In genomic region chr2:178020773-178021172, GRCm38 (mm10) we compare ENCODE assay signal across 8 mouse cellular contexts. TPM values are rescaled to one million over a fixed set of nuclear protein-coding genes. Genes with fewer than 3 reads are reported as not detected.
A peak's percentile ranks its signal among the peaks of the same experiment; 100 is the strongest.
DNase-seq lines count a peak whose midpoint lies in the region; ATAC-seq and TF ChIP-seq lines count a peak whose summit lies in the region.
"Not testable (repeated sequence)": the region's sequence is repeated elsewhere in the genome, so short reads cannot be mapped to it uniquely, and the experiment has no call there.

No protein-coding gene starts in this region.

- not testable (repeated sequence) for H3K4me1 ChIP-seq in heart, postnatal 0 days (ENCODE audit: control insufficient read depth, insufficient read depth); liver, postnatal 0 days (ENCODE audit: insufficient read depth); spleen, adult 2 months (ENCODE audit: control insufficient read depth, insufficient read depth, insufficient read length)

- not testable (repeated sequence) for ATAC-seq in heart, postnatal 0 days (ENCODE audit: insufficient read depth, low read depth); liver, postnatal 0 days

- H3K4me2 ChIP-seq in heart, postnatal 0 days (ENCODE audit: low read depth, low read length); liver, postnatal 0 days (ENCODE audit: low read depth, low read length): not testable (repeated sequence)

- H3K27me3 ChIP-seq in heart, postnatal 0 days (ENCODE audit: control insufficient read depth, insufficient read depth, low read length); liver, postnatal 0 days (ENCODE audit: insufficient read depth, low read length); spleen, adult 2 months (ENCODE audit: control insufficient read depth, insufficient read depth, low read length): not testable (repeated sequence)

- H3K9ac ChIP-seq in heart, postnatal 0 days (replicated peaks; ENCODE audit: low read depth, low read length); liver, postnatal 0 days (replicated peaks): not testable (repeated sequence)

- H3K79me2 ChIP-seq in macrophage (ENCODE audit: inconsistent target): peaks cover 15% of the 10 kb centered on the region

- not testable (repeated sequence) for TF ChIP-seq CTCF in heart, postnatal 0 days (IDR thresholded peaks at IDR 0.05; ENCODE audit: low read depth); liver, postnatal 0 days (IDR thresholded peaks at IDR 0.05; ENCODE audit: low read depth); spleen, adult 2 months (IDR thresholded peaks at IDR 0.05; ENCODE audit: extremely low read depth, insufficient read depth, insufficient read length, insufficient replicate concordance)

- not testable (repeated sequence) for TF ChIP-seq POLR2A in spleen, adult 2 months (IDR thresholded peaks at IDR 0.05; ENCODE audit: low read depth, low read length)

- H3K27ac ChIP-seq in heart, postnatal 0 days (ENCODE audit: low read depth); liver, postnatal 0 days (ENCODE audit: low read depth): not testable (repeated sequence)
- H3K27ac ChIP-seq in macrophage: peak overlapping the region; percentile 29
- 0 out of 2 replicates have a peak overlapping the region, but pooled peaks have one; percentile 51 for H3K27ac ChIP-seq in spleen, adult 2 months (ENCODE audit: insufficient read depth, low read length)

- TF ChIP-seq EP300 in heart, postnatal 0 days (IDR thresholded peaks at IDR 0.05; ENCODE audit: low read depth); liver, postnatal 0 days (IDR thresholded peaks at IDR 0.05; ENCODE audit: low read depth): not testable (repeated sequence)

- 56% methylated on average over 8 of the region's 8 CpGs for WGBS in heart, postnatal 0 days
- WGBS in liver, postnatal 0 days (ENCODE audit: insufficient replicate concordance): 31% methylated on average over 8 of the region's 8 CpGs
- WGBS in macrophage (ENCODE audit: missing documents): under 1% methylated on average over 8 of the region's 8 CpGs
- WGBS in spleen, adult 2 months: 8% methylated on average over 8 of the region's 8 CpGs

- H3K36me3 ChIP-seq in heart, postnatal 0 days (replicated peaks; ENCODE audit: control insufficient read depth, insufficient read depth, low read length); liver, postnatal 0 days (replicated peaks; ENCODE audit: insufficient read depth, low read length); macrophage (ENCODE audit: inconsistent target); spleen, adult 2 months (ENCODE audit: control insufficient read depth, insufficient read depth, low read length): not testable (repeated sequence)

- peak; percentile 71 for DNase-seq in A20 (ENCODE audit: low read depth, low spot score)
- DNase-seq in MEL-GATA-1-ER (ENCODE audit: extremely low read depth, low read depth): peak; percentile 97
- peak; percentile 19 for DNase-seq in c-Kit-positive CD71-negative TER-119-negative erythroid progenitor cells, embryonic 14.5 days (ENCODE audit: low read depth)
- peak; percentile 5 for DNase-seq in heart, postnatal 0 days (ENCODE audit: low spot score)
- DNase-seq in liver, postnatal 0 days: peak; percentile 15
- DNase-seq in natural killer cell, adult 2 months (ENCODE audit: low spot score in 2 of 2): peak; percentile 11 to 37
- peak; percentile 31 to 53 for DNase-seq in spleen, adult 2 months (ENCODE audit: low read depth in 1 of 2, low spot score in 2 of 2)

- not testable (repeated sequence) for H3K9me3 ChIP-seq in heart, postnatal 0 days (replicated peaks; ENCODE audit: control insufficient read depth, low read length); liver, postnatal 0 days (ENCODE audit: low read length)

- H3K4me3 ChIP-seq in heart, postnatal 0 days (ENCODE audit: low read depth, low read length); liver, postnatal 0 days (ENCODE audit: low read depth, low read length); macrophage (ENCODE audit: inconsistent target); spleen, adult 2 months (ENCODE audit: extremely low read depth, insufficient read depth, insufficient read length): not testable (repeated sequence)

RNA-seq across cellular contexts. Expression of gene Zfp971, which starts 2.3 kb away (rescaled TPM):
- total RNA-seq in heart, postnatal 0 days (2014; rRNA removed; ENCODE audit: low replicate concordance): 9.7 and 24.4 TPM in 2 replicates
- polyA plus RNA-seq in heart, postnatal 0 days (2015; fragmentation: Nextera tagmentation; extraction: Ambion mirVana): 13.6 and 15.2 TPM in 2 replicates
- polyA plus RNA-seq in liver, postnatal 0 days (2015; fragmentation: Nextera tagmentation; extraction: Ambion mirVana): 4.0 TPM in 2 replicates
- 100 to 1,000 TPM in 6 of 26 experiments, 10 to 100 TPM in 20; 10.6 to 127 (median 58.3) TPM for total RNA-seq in macrophage (2018; cell fraction: chromatin; rRNA removed)
- 10 to 100 TPM in 20 of 26 experiments, 1 to 10 TPM in 6; 4.9 to 18.9 (median 12.4) TPM for total RNA-seq in macrophage (2018; cell fraction: cytosol; rRNA removed)
- 100 to 1,000 TPM in 2 of 26 experiments, 10 to 100 TPM in 24; 14.4 to 133 (median 31.0) TPM for total RNA-seq in macrophage (2018; cell fraction: nucleus; rRNA removed)
- polyA plus RNA-seq in macrophage (2018): 8.5 to 12.1 TPM (median 9.2 TPM) in 3 replicates
- polyA plus RNA-seq in spleen, adult 2 months (2012; rRNA removed): 0.36 and 0.45 TPM in 2 replicates

RNA-seq across cellular contexts. Expression of gene Zfp931, which starts 57.5 kb away (rescaled TPM):
- total RNA-seq in heart, postnatal 0 days (2014; rRNA removed; ENCODE audit: low replicate concordance): 4.6 and 9.7 TPM in 2 replicates
- polyA plus RNA-seq in heart, postnatal 0 days (2015; fragmentation: Nextera tagmentation; extraction: Ambion mirVana): 7.7 and 8.8 TPM in 2 replicates
- 2.9 TPM in 2 replicates for polyA plus RNA-seq in liver, postnatal 0 days (2015; fragmentation: Nextera tagmentation; extraction: Ambion mirVana)
- 10 to 100 TPM in 24 of 26 experiments, 1 to 10 TPM in 2; 5.6 to 98.0 (median 47.5) TPM for total RNA-seq in macrophage (2018; cell fraction: chromatin; rRNA removed)
- total RNA-seq in macrophage (2018; cell fraction: cytosol; rRNA removed): 10 to 100 TPM in 2 of 26 experiments, 1 to 10 TPM in 24; 4.6 to 10.7 (median 8.2) TPM
- 10 to 100 TPM in 15 of 26 experiments, 1 to 10 TPM in 11; 3.0 to 38.4 (median 11.5) TPM for total RNA-seq in macrophage (2018; cell fraction: nucleus; rRNA removed)
- polyA plus RNA-seq in macrophage (2018): 7.2 to 13.1 TPM (median 10.9 TPM) in 3 replicates
- 0.32 and 0.34 TPM in 2 replicates for polyA plus RNA-seq in spleen, adult 2 months (2012; rRNA removed)

Comparison
In these comparisons a context has a peak if more than half of its experiments do, and no peak if none do; other contexts are left out.
1. DNase-seq: peak in every context shown above with its lines; median percentile 97 in MEL-GATA-1-ER; 71 in A20; 42 in spleen, adult 2 months; 24 in natural killer cell, adult 2 months; 19 in c-Kit-positive CD71-negative TER-119-negative erythroid progenitor cells, embryonic 14.5 days; 15 in liver, postnatal 0 days; 5 in heart, postnatal 0 days.